Mouse (Mus musculus) bone marrow, adult 2 months (tissue): ENCODE data around the gene Bank1.
"Not testable (repeated sequence)": the region's sequence is repeated elsewhere in the genome, so short reads cannot be mapped to it uniquely, and the experiment has no call there.

Experiments used
- CTCF ChIP-seq: fragments of 200-500 bp; IDR thresholded peaks from 2 replicates; pipeline ENCODE4 v1.5.1; 2011; ENCODE audit warnings: low read length, control low read depth; ENCODE audit not compliant: control insufficient read depth, insufficient read depth
- POLR2A ChIP-seq: fragments of 200-500 bp; IDR thresholded peaks from 2 replicates; pipeline ENCODE4 v1.6.1; 2011; ENCODE audit warnings: low read depth, mild to moderate bottlenecking, control low read depth, low read length, borderline replicate concordance; ENCODE audit not compliant: control insufficient read depth

DNA sequence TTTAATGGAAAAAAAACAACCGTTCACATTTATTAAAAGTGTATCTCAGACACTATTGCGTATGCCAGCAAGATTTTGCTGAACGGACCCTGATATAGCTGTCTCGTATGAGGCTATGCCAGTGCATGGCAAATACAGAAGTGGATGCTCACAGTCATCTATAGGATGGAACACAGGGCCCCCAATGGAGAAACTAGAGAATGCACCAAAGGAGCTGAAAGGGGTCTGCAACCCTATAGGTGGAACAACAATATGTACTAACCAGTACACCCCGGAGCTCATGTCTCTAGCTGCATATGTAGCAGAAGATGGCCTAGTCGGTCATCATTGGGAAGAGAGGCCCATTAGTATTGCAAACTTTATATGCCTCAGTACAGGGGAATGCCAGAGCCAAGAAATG is 1.1 kb downstream of the Bank1 start:
- not testable (repeated sequence) for TF ChIP-seq CTCF, POLR2A
